Mouse (Mus musculus) G1E (cell line): ENCODE results near the gene Tax1bp3.

Experiments used
- CTCF ChIP-seq: IDR thresholded peaks from 2 replicates; pipeline ENCODE4 v1.5.1; 2012; ENCODE audit warnings: low read depth, low read length, inconsistent platforms, mixed read lengths
- GATA2 ChIP-seq: IDR thresholded peaks from 2 replicates; pipeline ENCODE4 v1.6.1; 2012; ENCODE audit warnings: low read depth, low read length, inconsistent platforms, borderline replicate concordance
- POLR2AphosphoS5 ChIP-seq: IDR thresholded peaks from 2 replicates; pipeline ENCODE4 v1.6.1; 2012; ENCODE audit warnings: low read depth, low read length, inconsistent platforms; ENCODE audit not compliant: insufficient replicate concordance
- TAL1 ChIP-seq: conservative IDR thresholded peaks from 2 replicates; pipeline ENCODE4 v1.6.1; 2012; ENCODE audit warnings: low read depth, low read length, inconsistent platforms, mixed read lengths

DNA sequence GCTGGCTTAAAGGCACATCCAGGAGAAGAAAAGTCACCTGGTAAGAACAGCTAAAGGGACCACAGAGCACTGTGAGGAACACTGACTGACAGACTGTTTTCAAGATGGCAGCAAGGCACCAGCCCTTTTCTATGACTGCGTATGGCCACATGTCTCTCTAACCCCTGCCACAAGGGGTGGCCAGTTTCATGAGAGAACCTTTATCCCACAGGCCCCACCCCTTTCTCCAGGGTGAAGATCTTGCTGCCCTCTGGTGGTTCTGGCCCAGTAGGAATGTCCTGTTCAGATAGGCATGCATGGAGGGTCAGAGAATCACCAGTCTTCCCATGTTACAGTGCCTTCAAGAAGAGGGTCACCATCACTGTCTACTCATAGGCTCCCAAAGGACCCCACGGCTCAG, 47.1 kb downstream of the Tax1bp3 start:
- TF ChIP-seq CTCF (no peak), GATA2 (no peak), POLR2AphosphoS5 (no peak), TAL1 (no peak)
